Mouse (Mus musculus): ENCODE measurements around the gene Sap18. TPM values are rescaled to one million over a fixed set of nuclear protein-coding genes. Genes with fewer than 3 reads are reported as not detected.

The Sap18 gene
- total and polyA plus RNA-seq, 3 experiments = 8.3 to 173 (median 49.0) TPM

DNA sequence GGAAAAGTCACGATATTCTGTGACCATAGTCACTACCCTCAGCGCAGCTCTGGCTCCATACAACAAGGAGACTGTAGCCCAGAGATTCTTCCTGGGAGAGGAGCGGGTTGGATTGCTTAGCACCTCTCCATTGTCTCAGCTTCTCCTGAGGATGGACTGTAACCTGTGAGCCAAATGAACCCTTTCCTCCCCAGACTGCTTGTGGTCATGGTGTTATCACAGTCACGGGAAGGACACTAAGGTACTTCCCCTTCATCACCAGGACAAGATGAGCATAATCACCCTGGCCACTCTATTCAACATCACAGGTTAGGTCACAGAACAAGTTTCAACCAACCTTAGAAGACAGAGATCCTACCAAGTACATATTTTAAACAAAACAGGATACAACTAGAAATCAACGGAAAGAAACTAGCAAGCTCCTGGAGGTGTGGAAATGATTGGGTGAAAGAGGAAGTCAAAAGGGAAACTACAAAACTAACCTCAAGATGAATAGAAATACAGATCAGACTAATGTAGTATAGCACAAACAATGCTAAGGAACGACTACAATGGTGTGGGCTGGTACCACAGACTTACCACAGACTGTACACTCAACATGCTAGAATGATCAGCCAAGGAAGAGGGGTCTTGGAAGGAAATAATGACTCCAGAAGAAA lies 25.7 kb upstream of the Sap18 start:
- Histone ChIP-seq H3K9ac (ENCODE audit: insufficient read depth, low read depth) (0 out of 2 replicates have a peak overlapping the region, but pooled peaks have one; percentile 5), H3K4me2 (ENCODE audit: insufficient read depth, low read depth, poor library complexity, severe bottlenecking) (peak overlapping the region; percentile 68), H3K36me3 (replicated peaks in 1 of 2; ENCODE audit: control insufficient read depth in 1 of 2, insufficient read depth in 1 of 2, low read length in 1 of 2) (no peaks in the 10 kb centered on the region), H3K9me3 (replicated peaks; ENCODE audit: low read length) (no peaks in the 10 kb centered on the region), H3K79me2 (replicated peaks; ENCODE audit: control insufficient read depth, extremely low read depth, insufficient read depth, poor library complexity, severe bottlenecking) (no peaks in the 10 kb centered on the region), H3K4me1 (ENCODE audit: control insufficient read depth in 1 of 2, insufficient read depth in 2 of 2) (peaks cover 13 to 39% of the 10 kb centered on the region in 2 experiments), H3K4me3 (replicated peaks in 1 of 3; ENCODE audit: low read depth in 2 of 3, low read length in 2 of 3, poor library complexity in 1 of 3) (peak overlapping the region in 1 of 3 experiments; percentile 7), H3K27ac (ENCODE audit: insufficient read depth, low read depth) (peak overlapping the region; percentile 52), H3K27me3 (replicated peaks) (no peaks in the 10 kb centered on the region)
- peak; percentile 82 for DNase-seq (ENCODE audit: extremely low read depth)
- in situ Hi-C loops (cut with MboI; ENCODE audit: low pct_ligation_motif_present, low pct_unique_long_range_greater_than_20kb, low sequenced_read_pairs) = no loop called here
- TF ChIP-seq JUN (IDR thresholded peaks at IDR 0.05; ENCODE audit: insufficient read depth, low read depth, low read length) (0 out of 2 replicates have a peak, but pooled peaks have one; percentile 11), POLR2AphosphoS2 (IDR thresholded peaks at IDR 0.05; ENCODE audit: low read depth, low read length) (no peak), MAX (IDR thresholded peaks at IDR 0.05; ENCODE audit: low read length) (peak; percentile 47; the same call in 1 of the 2 replicates), MEF2A (IDR thresholded peaks at IDR 0.05; ENCODE audit: borderline replicate concordance, low read depth, low read length) (peak; percentile 36; the same call in 1 of the 2 replicates), TCF12 (IDR thresholded peaks at IDR 0.05; ENCODE audit: low read depth, low read length) (0 out of 2 replicates have a peak, but pooled peaks have one; percentile 16), ZKSCAN1 (IDR thresholded peaks at IDR 0.05; ENCODE audit: borderline replicate concordance, low read depth, low read length) (no peak), EP300 (IDR thresholded peaks at IDR 0.05; ENCODE audit: low read length) (peak; percentile 86), USF2 (conservative IDR thresholded peaks at IDR 0.05; ENCODE audit: low read depth, low read length) (no peak), TBP (conservative IDR thresholded peaks at IDR 0.05; ENCODE audit: low read depth, low read length) (peak; percentile 64; the same call in 1 of the 2 replicates), CHD1 (IDR thresholded peaks at IDR 0.05; ENCODE audit: low read depth, low read length) (no peak), MXI1 (IDR thresholded peaks at IDR 0.05; ENCODE audit: low read depth, low read length) (peak; percentile 59), GABPA (IDR thresholded peaks at IDR 0.05; ENCODE audit: insufficient replicate concordance, low read depth, low read length) (no peak), ELF1 (IDR thresholded peaks at IDR 0.05; ENCODE audit: low read depth, low read length) (no peak), NRF1 (IDR thresholded peaks at IDR 0.05; ENCODE audit: low read depth, low read length) (no peak), CTCF (conservative IDR thresholded peaks at IDR 0.05 in 1 of 2, IDR thresholded peaks at IDR 0.05 in 1 of 2; ENCODE audit: low read depth in 2 of 2, low read length in 2 of 2) (no peak), ZNF384 (IDR thresholded peaks at IDR 0.05; ENCODE audit: low read depth, low read length) (no peak), USF1 (IDR thresholded peaks at IDR 0.05; ENCODE audit: low read depth, low read length) (no peak), MYC (IDR thresholded peaks at IDR 0.05; ENCODE audit: low read depth, low read length) (no peak), KAT2A (IDR thresholded peaks at IDR 0.05; ENCODE audit: insufficient replicate concordance, low read length) (no peak), SIN3A (IDR thresholded peaks at IDR 0.05; ENCODE audit: low read length) (0 out of 2 replicates have a peak, but pooled peaks have one; percentile 36), PAX5 (IDR thresholded peaks at IDR 0.05; ENCODE audit: low read length) (no peak), SMC3 (IDR thresholded peaks at IDR 0.05; ENCODE audit: low read depth, low read length) (no peak), MAZ (IDR thresholded peaks at IDR 0.05; ENCODE audit: low read depth, low read length) (0 out of 2 replicates have a peak, but pooled peaks have one; percentile 40), ZMIZ1 (IDR thresholded peaks at IDR 0.05; ENCODE audit: low read depth, low read length) (0 out of 2 replicates have a peak, but pooled peaks have one; percentile 55), RCOR1 (conservative IDR thresholded peaks at IDR 0.05; ENCODE audit: low read depth, low read length) (no peak; the same call in 1 of the 2 replicates), MAFK (IDR thresholded peaks at IDR 0.05; ENCODE audit: insufficient replicate concordance, low read length) (0 out of 2 replicates have a peak, but pooled peaks have one; percentile 27), UBTF (IDR thresholded peaks at IDR 0.05; ENCODE audit: low read depth, low read length) (no peak), BHLHE40 (IDR thresholded peaks at IDR 0.05; ENCODE audit: low read depth, low read length) (peak; percentile 88), RAD21 (IDR thresholded peaks at IDR 0.05; ENCODE audit: low read depth, low read length) (no peak), IRF4 (IDR thresholded peaks at IDR 0.05; ENCODE audit: low read depth, low read length) (peak; percentile 81), JUND (conservative IDR thresholded peaks at IDR 0.05; ENCODE audit: low read depth, low read length) (no peak; the same call in 1 of the 2 replicates), CHD2 (IDR thresholded peaks at IDR 0.05; ENCODE audit: low read length) (no peak; the same call in 1 of the 2 replicates), E2F4 (IDR thresholded peaks at IDR 0.05; ENCODE audit: insufficient replicate concordance, low read depth, low read length) (no peak), ETS1 (conservative IDR thresholded peaks at IDR 0.05; ENCODE audit: low read depth, low read length) (peak; percentile 32), ZC3H11A (IDR thresholded peaks at IDR 0.05; ENCODE audit: low read depth, low read length) (no peak), HCFC1 (IDR thresholded peaks at IDR 0.05; ENCODE audit: low read depth, low read length) (no peak), POLR2A (IDR thresholded peaks at IDR 0.05; ENCODE audit: low read depth, low read length) (peak; percentile 19; the same call in 1 of the 2 replicates), NELFE (IDR thresholded peaks at IDR 0.05; ENCODE audit: low read depth, low read length) (no peak)
- dilution Hi-C loops (cut with MboI; ENCODE audit: extremely low pct_ligation_motif_present, extremely low pct_unique_long_range_greater_than_20kb, low sequenced_read_pairs) = no loop called here
